Mouse (Mus musculus) olfactory bulb, adult 2 months (tissue): ENCODE measurements at regions not wholly inside any gene's neighbourhood (a gene's known extent, or its start where the extent isn't known, plus 50 kb on each side); places are given as distances from the start of the nearest gene placed in this dataset.

Experiments
- CTCF ChIP-seq: fragments of 200-500 bp; IDR thresholded peaks from 2 replicates; pipeline ENCODE4 v1.5.1; 2012; ENCODE audit warnings: low read depth, mild to moderate bottlenecking, low read length, moderate library complexity; ENCODE audit not compliant: insufficient read depth
- POLR2A ChIP-seq: fragments of 200-500 bp; IDR thresholded peaks from 2 replicates; pipeline ENCODE4 v1.6.1; 2012; ENCODE audit warnings: mild to moderate bottlenecking, low read depth, low read length, moderate library complexity; ENCODE audit not compliant: insufficient read depth

DNA sequence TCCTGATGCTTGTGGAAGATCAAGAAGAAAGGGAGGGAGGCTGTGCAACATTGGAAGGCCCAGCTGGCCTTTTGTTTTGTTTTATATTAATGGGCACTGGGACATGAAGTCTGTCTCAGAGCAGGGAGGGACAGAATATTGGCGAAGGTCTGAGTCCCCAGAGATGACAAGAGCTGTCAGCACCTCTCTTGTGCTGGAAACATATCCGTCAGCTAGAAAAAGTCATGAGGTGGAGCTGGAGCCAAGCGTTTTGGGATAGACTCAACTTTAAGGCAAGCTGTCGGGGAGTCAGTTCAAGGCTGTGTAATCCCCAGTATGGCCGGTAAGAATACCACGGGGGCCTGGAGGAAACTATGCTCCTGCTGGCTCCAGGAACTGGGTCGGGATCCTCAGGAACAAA lies 156.0 kb downstream of the En1 start:
- no peak for TF ChIP-seq CTCF
- no peak for TF ChIP-seq POLR2A
